Mouse (Mus musculus) midbrain, embryonic 11.5 days (tissue): ENCODE results near the gene Mau2. TPM values are rescaled to one million over a fixed set of nuclear protein-coding genes. Genes with fewer than 3 reads are reported as not detected.
"Not testable (repeated sequence)": the region's sequence is repeated elsewhere in the genome, so short reads cannot be mapped to it uniquely, and the experiment has no call there.

Source experiments
- ATAC-seq: fragments of 200-750 bp; cut with Nextera tagmentation; 2 replicates; pipeline ENCODE4 v1.8.0; 2017; ENCODE audit warnings: moderate TSS enrichment, moderate library complexity; ENCODE audit not compliant: low FRiP score
- DNase-seq: peaks from one replicate; pipeline ENCODE4 v3.0.0; 2015; ENCODE audit warnings: low spot score; ENCODE audit errors: missing footprints
- H3K27ac ChIP-seq: fragments of 300-500 bp; sonication (generic); 2 replicates; pipeline ENCODE4 v1.5.1; 2014; ENCODE audit warnings: low read depth, low read length
- H3K27me3 ChIP-seq: fragments of 300-500 bp; sonication (generic); 2 replicates; pipeline ENCODE4 v1.6.1; 2014; ENCODE audit warnings: mild to moderate bottlenecking, low read length, moderate library complexity, mixed read lengths; ENCODE audit not compliant: control insufficient read depth, insufficient read depth
- H3K36me3 ChIP-seq: fragments of 300-500 bp; sonication (generic); 2 replicates; pipeline ENCODE4 v1.6.1; 2014; ENCODE audit warnings: mild to moderate bottlenecking, low read length, moderate library complexity, mixed read lengths; ENCODE audit not compliant: control insufficient read depth, insufficient read depth
- H3K4me1 ChIP-seq: fragments of 300-500 bp; sonication (generic); 2 replicates; pipeline ENCODE4 v1.6.1; 2014; ENCODE audit warnings: low read length; ENCODE audit not compliant: control insufficient read depth, insufficient read depth
- H3K4me2 ChIP-seq: fragments of 300-500 bp; sonication (generic); 2 replicates; pipeline ENCODE4 v1.6.1; 2014; ENCODE audit warnings: mild to moderate bottlenecking, moderate library complexity
- H3K4me3 ChIP-seq: fragments of 300-500 bp; sonication (generic); 2 replicates; pipeline ENCODE4 v1.5.1; 2014; ENCODE audit warnings: low read depth, low read length
- H3K9ac ChIP-seq: fragments of 300-500 bp; sonication (generic); 2 replicates; pipeline ENCODE4 v1.6.1; 2014; ENCODE audit warnings: low read length
- H3K9me3 ChIP-seq: fragments of 300-500 bp; sonication (generic); 2 replicates; pipeline ENCODE4 v1.6.1; 2016; ENCODE audit warnings: low read length; ENCODE audit not compliant: control insufficient read depth
- WGBS: fragments of 180-500 bp; shearing (Covaris S2); extraction: QIAGEN DNeasy Blood & Tissue Kit; methylation state at CpG from one replicate; pipeline ENCODE4 v1.1.7; 2014; 5-methylcytosine and 5-hydroxymethylcytosine counted together
- polyA plus RNA-seq: library from polyadenylated mRNA; unstranded; fragments of >200 nt; fragmentation: Nextera tagmentation; extraction: Ambion mirVana; gene quantifications from 2 replicates; pipeline ENCODE4 v1.2.1, GENCODE M21; 2014

The Mau2 gene
- polyA plus RNA-seq, 1 experiment from 2014 or later: 49.3 TPM

DNA sequence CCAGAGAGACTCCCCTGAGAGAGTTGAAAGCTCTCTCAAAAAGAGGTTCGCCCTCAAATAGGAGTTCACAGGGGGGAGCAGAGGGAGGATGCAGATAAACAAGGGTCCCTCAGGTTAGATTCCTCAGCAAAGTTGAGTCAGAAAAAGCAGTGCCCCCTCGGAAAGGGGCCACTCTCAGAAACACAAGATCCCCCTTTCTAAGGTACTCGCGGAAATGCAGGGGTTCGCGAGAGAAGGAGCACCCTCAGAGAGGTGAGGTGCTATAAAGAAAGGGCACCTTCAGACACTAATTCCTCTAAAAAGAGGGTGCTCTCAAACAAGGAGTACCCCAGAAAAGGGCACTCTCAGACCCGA is 47.1 kb downstream of the Mau2 start:
- H3K4me1 ChIP-seq: peaks cover 11% of the 10 kb centered on the region
- no peaks in the 10 kb centered on the region for H3K9me3 ChIP-seq
- H3K4me2 ChIP-seq: peak overlapping the region; percentile 93
- no peaks in the 10 kb centered on the region for H3K36me3 ChIP-seq
- WGBS: 0% methylated on average over 7 of the region's 7 CpGs
- H3K4me3 ChIP-seq: peak overlapping the region; percentile 90
- peak overlapping the region; percentile 86 for H3K27ac ChIP-seq
- H3K9ac ChIP-seq: peak overlapping the region; percentile 79
- DNase-seq (no peak), ATAC-seq (no peak)
- H3K27me3 ChIP-seq: no peaks in the 10 kb centered on the region

DNA sequence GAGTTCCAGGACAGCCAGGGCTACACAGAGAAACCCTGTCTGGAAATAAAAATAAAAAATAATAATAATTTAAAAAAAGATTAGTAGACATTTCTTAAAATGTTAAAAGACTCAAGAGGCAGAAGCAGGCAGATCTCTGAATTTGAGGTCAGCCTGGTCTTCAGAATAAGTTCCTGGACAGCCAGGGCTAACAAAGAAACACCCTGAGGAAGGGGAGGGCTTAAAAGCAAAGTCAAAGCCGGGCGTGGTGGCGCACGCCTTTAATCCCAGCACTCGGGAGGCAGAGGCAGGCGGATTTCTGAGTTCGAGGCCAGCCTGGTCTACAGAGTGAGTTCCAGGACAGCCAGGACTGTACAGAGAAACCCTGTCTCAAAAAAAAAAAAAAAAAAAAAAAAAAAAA is 53.6 kb downstream of the Mau2 start:
- H3K4me1 ChIP-seq, H3K4me2 ChIP-seq, DNase-seq, H3K4me3 ChIP-seq, H3K9ac ChIP-seq, ATAC-seq, H3K9me3 ChIP-seq, H3K27me3 ChIP-seq, H3K36me3 ChIP-seq, H3K27ac ChIP-seq: not testable (repeated sequence)
- 97% methylated on average over 7 of the region's 7 CpGs for WGBS

DNA sequence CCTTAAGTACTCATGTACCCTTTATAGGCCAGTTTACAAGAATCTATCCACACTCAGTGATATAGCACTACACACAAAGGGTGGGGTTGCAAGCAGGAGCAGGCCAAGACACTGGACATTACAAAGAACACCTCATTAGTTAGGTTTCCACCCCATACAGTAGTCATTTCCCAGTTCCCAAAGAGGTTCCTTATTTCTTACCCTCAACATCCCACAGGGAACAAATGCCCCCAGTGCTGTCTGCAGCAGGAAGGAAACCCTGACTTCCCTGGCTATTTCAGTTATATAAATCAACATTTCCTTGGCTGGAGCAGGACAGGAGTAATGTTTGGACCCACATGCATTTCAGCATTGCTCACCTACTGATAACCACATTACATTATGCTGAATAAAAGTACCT is 54.8 kb downstream of the Mau2 start:
- DNase-seq (no peak), ATAC-seq (no peak)
- Histone ChIP-seq H3K9ac (no peak overlapping the region), H3K36me3 (no peaks in the 10 kb centered on the region), H3K9me3 (no peaks in the 10 kb centered on the region), H3K4me1 (no peaks in the 10 kb centered on the region), H3K27ac (no peak overlapping the region), H3K4me2 (no peak overlapping the region), H3K4me3 (no peak overlapping the region), H3K27me3 (no peaks in the 10 kb centered on the region)

DNA sequence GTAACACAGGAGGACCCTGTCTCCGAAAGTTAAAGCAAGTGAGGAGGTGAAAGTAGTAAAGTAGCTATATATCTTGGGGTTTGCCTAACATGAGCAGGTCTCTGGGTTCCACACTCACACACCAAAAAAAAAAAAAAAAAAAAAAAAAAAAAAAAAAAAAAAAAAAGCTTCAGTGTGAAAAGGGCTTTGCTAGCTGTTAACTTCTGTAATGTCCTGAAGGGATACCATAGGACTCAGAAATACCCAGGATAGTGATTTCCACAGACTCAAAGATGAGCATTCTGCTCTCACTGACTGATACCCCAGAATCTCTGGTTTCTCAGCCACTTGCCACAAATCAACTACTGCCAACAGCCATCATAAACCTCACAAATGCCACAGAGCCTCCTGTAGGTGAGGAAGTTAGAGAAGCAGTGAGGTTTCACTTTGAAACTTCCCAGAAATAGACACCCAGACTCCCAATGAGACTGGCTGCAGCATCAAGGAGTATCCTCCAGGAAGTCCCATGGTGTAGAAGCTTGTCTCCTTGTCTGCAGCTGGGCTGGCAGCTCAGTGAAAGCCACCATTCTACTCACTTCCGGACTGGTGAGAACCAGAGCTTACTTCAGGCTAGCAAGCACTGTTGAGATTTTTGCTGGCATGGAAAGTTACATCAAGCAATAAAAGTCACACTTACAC is 57.5 kb downstream of the Mau2 start:
- no peak overlapping the region for H3K27ac ChIP-seq
- H3K36me3 ChIP-seq: no peaks in the 10 kb centered on the region
- ATAC-seq: no peak
- no peaks in the 10 kb centered on the region for H3K27me3 ChIP-seq
- 91% methylated on average over 2 of the region's 2 CpGs for WGBS
- H3K4me2 ChIP-seq: no peak overlapping the region
- H3K4me3 ChIP-seq: no peak overlapping the region
- no peak overlapping the region for H3K9ac ChIP-seq
- no peaks in the 10 kb centered on the region for H3K4me1 ChIP-seq
- H3K9me3 ChIP-seq: no peaks in the 10 kb centered on the region
- no peak for DNase-seq

DNA sequence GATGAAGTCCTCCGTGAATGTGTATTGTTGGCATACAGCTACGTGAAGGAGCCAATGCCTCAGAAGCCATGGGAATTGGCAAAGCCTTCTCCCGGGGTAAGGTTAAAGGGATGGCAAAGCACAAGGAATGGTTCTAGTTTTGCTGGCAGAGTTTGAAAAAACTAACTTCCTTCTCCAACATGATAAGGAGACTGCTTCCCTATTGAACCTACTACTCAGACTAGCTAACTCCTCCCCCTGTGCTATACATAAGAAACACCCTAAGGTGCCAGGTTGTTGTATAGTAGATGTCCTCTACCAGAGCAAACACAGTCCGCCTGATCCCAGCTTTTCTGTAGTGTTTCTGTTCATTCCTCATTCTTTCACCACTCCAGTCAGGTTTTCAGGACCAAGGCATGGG is 64.1 kb downstream of the Mau2 start:
- WGBS: 87% methylated on average over 4 of the region's 4 CpGs
- Histone ChIP-seq H3K9me3 (no peaks in the 10 kb centered on the region), H3K4me2 (no peak overlapping the region), H3K9ac (no peak overlapping the region), H3K4me3 (no peak overlapping the region), H3K27me3 (no peaks in the 10 kb centered on the region), H3K4me1 (peaks cover 6% of the 10 kb centered on the region; the same call in 1 of the 2 replicates), H3K27ac (no peak overlapping the region), H3K36me3 (no peaks in the 10 kb centered on the region)
- ATAC-seq (no peak), DNase-seq (no peak)

DNA sequence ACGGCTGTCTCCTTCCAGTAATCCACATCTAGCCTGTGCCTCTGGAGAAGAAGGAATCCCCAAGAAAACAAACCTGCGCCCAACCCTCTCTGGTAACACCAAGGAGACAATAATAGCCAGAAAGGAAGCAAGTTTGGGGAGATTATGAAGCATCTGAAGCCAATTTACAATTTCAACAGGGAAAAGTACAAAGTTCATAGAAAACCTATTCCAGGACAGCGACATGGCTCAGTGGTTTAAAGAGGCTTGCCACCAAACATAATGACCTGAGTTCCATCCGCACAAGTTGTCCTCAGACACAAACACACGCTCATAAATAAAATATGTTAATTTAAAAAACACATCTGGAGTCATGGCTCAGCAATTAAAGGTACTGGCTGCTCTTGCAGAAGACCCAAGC is 67.7 kb downstream of the Mau2 start:
- no peak for DNase-seq
- peak overlapping the region; percentile 90 for H3K9ac ChIP-seq
- H3K9me3 ChIP-seq: no peaks in the 10 kb centered on the region
- H3K27ac ChIP-seq: peak overlapping the region; percentile 82; the same call in 1 of the 2 replicates
- H3K27me3 ChIP-seq: no peaks in the 10 kb centered on the region
- no peaks in the 10 kb centered on the region for H3K36me3 ChIP-seq
- ATAC-seq: no peak
- WGBS: 31% methylated on average over 5 of the region's 5 CpGs
- peaks cover 28% of the 10 kb centered on the region for H3K4me1 ChIP-seq
- H3K4me2 ChIP-seq: peak overlapping the region; percentile 78
- peak overlapping the region; percentile 98 for H3K4me3 ChIP-seq

DNA sequence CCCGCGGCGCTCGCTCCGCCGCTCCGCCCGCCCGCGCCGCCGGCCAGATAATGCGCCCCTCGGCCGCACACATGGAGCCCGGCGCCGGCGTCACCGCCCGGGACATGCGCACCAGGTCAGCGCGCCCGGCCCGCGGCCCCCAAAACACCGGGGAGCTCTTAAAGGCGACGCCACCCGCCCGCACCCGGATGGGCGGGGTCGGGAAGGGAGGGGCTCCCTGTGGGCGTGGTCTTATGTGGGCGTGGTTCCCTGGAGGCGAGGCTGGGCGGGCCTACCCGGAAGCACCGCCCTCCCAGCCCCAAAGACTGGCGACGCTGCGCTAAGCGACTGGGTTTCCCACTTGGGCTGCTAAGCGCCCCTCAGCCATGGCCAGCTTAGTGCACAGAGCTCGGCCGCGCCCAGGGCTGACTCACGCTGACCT is 68.3 kb downstream of the Mau2 start:
- WGBS: under 1% methylated on average over 42 of the region's 50 CpGs
- Histone ChIP-seq H3K27me3 (no peaks in the 10 kb centered on the region), H3K27ac (peak overlapping the region; percentile 82; the same call in 1 of the 2 replicates), H3K4me1 (peaks cover 28% of the 10 kb centered on the region), H3K36me3 (no peaks in the 10 kb centered on the region), H3K9me3 (no peaks in the 10 kb centered on the region), H3K4me2 (peak overlapping the region; percentile 78), H3K9ac (peak overlapping the region; percentile 90), H3K4me3 (peak overlapping the region; percentile 98)
- DNase-seq: peak; percentile 100
- peak; percentile 97 for ATAC-seq

DNA sequence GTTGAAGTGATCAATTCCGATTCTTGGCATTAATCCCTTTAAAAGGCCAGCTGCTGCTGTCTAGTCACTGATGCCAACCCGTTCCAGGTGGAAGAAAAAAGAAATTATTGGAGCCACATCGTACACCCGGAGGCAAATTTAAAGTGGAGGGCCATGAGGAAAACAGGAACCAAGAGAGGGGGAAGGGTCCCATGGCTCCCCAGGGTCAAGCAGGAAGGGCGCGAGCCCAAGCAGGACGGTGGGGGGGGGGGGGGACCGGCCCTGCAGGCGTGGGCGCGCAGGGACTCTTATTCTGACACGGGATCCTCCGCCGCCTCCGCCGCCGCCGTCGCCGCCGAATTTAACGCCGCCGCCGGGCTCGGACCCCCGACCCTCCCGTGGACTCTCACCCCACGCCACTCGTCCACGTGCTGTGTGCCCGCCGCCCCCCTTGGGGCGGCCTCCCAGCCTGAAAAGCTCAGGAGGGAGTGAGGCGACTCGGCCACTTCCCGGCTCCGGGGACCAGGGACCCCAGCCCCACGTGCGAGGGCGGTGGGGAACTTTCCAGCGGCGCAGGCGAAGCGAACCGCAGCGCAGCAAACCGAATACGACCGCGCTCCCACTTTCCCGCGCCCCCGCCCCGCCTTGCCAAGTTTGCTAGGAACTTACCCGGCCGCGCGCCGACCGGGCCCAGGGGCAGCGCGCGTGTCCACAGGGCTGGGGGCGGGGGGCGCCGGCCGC is 68.9 kb downstream of the Mau2 start:
- H3K27ac ChIP-seq: peak overlapping the region; percentile 82
- H3K9me3 ChIP-seq: no peaks in the 10 kb centered on the region
- H3K36me3 ChIP-seq: no peaks in the 10 kb centered on the region
- peaks cover 28% of the 10 kb centered on the region for H3K4me1 ChIP-seq
- DNase-seq (peak; percentile 96), ATAC-seq (peak; percentile 58)
- peak overlapping the region; percentile 78 for H3K4me2 ChIP-seq
- H3K27me3 ChIP-seq: no peaks in the 10 kb centered on the region
- peak overlapping the region; percentile 98 for H3K4me3 ChIP-seq
- 0% methylated on average over 53 of the region's 68 CpGs for WGBS
- peak overlapping the region; percentile 90 for H3K9ac ChIP-seq

DNA sequence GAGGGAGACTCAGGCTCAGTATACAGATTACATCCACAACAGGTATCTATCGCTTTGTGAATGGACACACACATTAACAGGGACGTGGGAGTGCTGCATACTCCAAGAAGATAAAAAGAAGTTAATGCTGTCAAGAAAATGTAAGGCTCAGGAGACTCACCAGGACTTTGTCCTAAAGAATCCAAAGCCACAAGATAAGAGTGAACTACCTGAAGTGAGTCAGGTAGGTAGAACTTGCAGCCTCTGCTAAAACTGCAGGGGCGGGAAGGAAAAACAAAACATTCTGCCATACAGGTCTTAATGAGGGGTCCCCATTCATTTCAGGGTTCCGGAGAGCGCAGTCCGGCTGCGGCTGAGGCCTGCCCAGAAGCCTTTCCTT is 69.5 kb downstream of the Mau2 start:
- Histone ChIP-seq H3K9ac (peak overlapping the region; percentile 90), H3K36me3 (no peaks in the 10 kb centered on the region), H3K27me3 (no peaks in the 10 kb centered on the region), H3K4me2 (peak overlapping the region; percentile 78), H3K27ac (no peak overlapping the region), H3K4me3 (peak overlapping the region; percentile 98), H3K9me3 (no peaks in the 10 kb centered on the region), H3K4me1 (peaks cover 28% of the 10 kb centered on the region)
- 15% methylated on average over 7 of the region's 7 CpGs for WGBS
- DNase-seq (no peak), ATAC-seq (no peak)
